Mouse (Mus musculus): ENCODE data around the gene Plxnb3. TPM values are rescaled to one million over a fixed set of nuclear protein-coding genes. Genes with fewer than 3 reads are reported as not detected.

Plxnb3 gene
- polyA plus RNA-seq, 1 experiment from 2014 or later = 0.11 TPM

- Histone ChIP-seq H3K9ac (replicated peaks) (no peak overlapping the region; the same call in 1 of the 2 replicates), H3K4me1 (peaks cover 14% of the 10 kb centered on the region; the same call in 1 of the 2 replicates), H3K27ac (replicated peaks) (no peak overlapping the region), H3K4me2 (replicated peaks) (peak overlapping the region; percentile 64; the same call in 1 of the 2 replicates), H3K4me3 (no peak overlapping the region), H3K27me3 (no peaks in the 10 kb centered on the region), H3K36me3 (peaks cover 11% of the 10 kb centered on the region; the same call in 1 of the 2 replicates), H3K9me3 (no peaks in the 10 kb centered on the region)
- ATAC-seq (ENCODE audit: low FRiP score, low read depth) = no peak
- 100% methylated on average over 1 of the region's 1 CpGs for WGBS
These were observed 31.6 kb downstream of the Plxnb3 start for GRCm38 (mm10) chrX:73788501-73788900.

DNA sequence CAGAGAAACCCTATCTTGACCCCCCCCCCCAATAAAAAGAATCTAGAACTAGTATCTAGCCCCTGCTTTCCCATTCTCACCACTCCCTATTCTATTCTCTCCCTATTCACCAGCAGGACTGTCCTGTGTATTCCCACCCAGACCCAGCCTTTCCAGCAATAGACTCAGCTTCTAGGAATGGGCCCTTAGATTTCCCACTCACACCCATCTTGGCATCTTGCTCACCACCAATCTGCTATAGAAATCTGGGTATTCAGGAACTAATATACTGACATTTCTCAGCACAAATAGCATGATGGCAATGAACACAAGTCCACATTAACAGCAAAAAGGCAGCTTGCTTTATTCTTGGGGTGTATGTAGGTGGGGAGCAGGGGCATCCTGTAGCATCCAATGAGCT is 36.1 kb downstream of the Plxnb3 start:
- ATAC-seq (ENCODE audit: low FRiP score, low read depth) = no peak
- no peak overlapping the region for H3K4me2 ChIP-seq (replicated peaks)
- H3K4me3 ChIP-seq = no peak overlapping the region
- no peaks in the 10 kb centered on the region for H3K9me3 ChIP-seq
- H3K36me3 ChIP-seq = peaks cover 20% of the 10 kb centered on the region; the same call in 1 of the 2 replicates
- no peak overlapping the region for H3K27ac ChIP-seq (replicated peaks)
- H3K27me3 ChIP-seq = no peaks in the 10 kb centered on the region
- peaks cover 4% of the 10 kb centered on the region; the same call in 1 of the 2 replicates for H3K4me1 ChIP-seq
- H3K9ac ChIP-seq (replicated peaks) = no peak overlapping the region

DNA sequence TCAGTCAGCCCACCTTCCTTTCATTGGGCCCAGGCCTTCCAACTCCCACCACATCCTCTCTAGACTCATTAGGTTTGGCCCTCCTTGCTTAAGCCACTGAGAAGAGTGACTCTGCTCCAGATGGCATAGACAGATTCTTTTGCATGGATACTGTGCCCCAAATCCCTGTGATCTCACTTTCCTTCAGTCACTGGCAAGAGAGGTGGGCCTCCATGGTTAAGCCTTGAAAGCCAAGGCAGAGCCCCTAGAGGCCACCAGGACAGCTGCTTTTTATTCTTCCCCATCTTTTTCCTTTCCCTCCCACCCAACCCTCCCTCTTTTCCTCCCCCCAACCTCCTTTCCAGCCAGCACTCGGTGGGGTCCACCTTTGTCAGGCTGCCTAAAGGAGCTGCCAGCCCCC is 36.6 kb downstream of the Plxnb3 start:
- Histone ChIP-seq H3K4me3 (no peak overlapping the region), H3K4me1 (no peaks in the 10 kb centered on the region), H3K9ac (replicated peaks) (no peak overlapping the region), H3K36me3 (peaks cover 20% of the 10 kb centered on the region; the same call in 1 of the 2 replicates), H3K27ac (replicated peaks) (no peak overlapping the region), H3K4me2 (replicated peaks) (no peak overlapping the region), H3K27me3 (no peaks in the 10 kb centered on the region), H3K9me3 (no peaks in the 10 kb centered on the region)
- 45% methylated on average over 1 of the region's 1 CpGs for WGBS
- ATAC-seq (ENCODE audit: low FRiP score, low read depth) = no peak

- no peak overlapping the region for H3K9ac ChIP-seq (replicated peaks)
- peaks cover 9% of the 10 kb centered on the region; the same call in 1 of the 2 replicates for H3K36me3 ChIP-seq
- WGBS = 87% methylated on average over 2 of the region's 2 CpGs
- H3K4me3 ChIP-seq = no peak overlapping the region
- no peak overlapping the region for H3K4me2 ChIP-seq (replicated peaks)
- no peaks in the 10 kb centered on the region for H3K4me1 ChIP-seq
- H3K27me3 ChIP-seq = no peaks in the 10 kb centered on the region
- no peaks in the 10 kb centered on the region for H3K9me3 ChIP-seq
- H3K27ac ChIP-seq (replicated peaks) = no peak overlapping the region
- no peak for ATAC-seq (ENCODE audit: low FRiP score, low read depth)
These were observed 40.6 kb downstream of the Plxnb3 start for GRCm38 (mm10) chrX:73797511-73797910.

DNA sequence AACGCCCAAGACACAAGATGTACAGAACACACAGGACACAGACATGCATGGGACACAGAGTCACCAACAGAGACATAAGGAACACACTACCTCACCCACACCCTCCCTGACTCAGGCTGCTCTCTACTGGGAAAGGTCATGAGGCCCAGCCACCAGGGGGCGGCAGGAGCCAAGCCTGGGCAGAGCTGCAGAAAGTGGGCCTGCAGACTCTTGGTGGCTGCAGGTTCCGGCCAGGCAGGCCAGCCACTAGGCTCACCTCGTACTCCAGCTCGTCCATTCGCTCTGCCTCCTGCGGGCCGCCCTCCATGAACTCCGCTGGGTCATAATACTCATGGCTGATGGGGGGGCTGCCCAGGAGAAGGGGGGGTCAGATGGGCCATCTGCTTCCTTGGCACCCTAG is 41.6 kb downstream of the Plxnb3 start:
- peak; percentile 83 for ATAC-seq (ENCODE audit: low FRiP score, low read depth)

DNA sequence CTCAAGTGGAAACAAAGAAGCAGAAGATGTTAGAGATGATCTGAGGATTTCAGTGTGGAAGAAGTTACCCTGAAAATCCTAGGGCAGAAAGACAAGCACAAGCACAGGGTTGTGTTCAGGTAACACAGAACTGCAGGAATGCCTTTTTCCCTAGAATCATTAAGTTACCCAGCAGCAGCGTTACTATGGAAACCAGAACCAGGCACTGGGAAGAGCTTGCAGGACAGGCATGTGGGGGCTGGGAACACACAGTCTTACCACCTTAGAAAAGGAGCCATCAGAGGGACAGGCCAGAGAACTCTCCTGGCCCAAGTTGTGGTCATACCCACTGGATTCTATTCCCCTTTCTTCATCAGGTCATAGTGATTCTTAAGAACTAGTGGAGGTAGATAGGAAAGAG is 48.9 kb downstream of the Plxnb3 start:
- Histone ChIP-seq H3K36me3 (no peaks in the 10 kb centered on the region), H3K9ac (replicated peaks) (no peak overlapping the region), H3K4me3 (no peak overlapping the region), H3K27me3 (no peaks in the 10 kb centered on the region), H3K4me1 (0 out of 2 replicates have a peak, but pooled peaks cover 4% of the 10 kb centered on the region), H3K27ac (replicated peaks) (no peak overlapping the region), H3K4me2 (replicated peaks) (no peak overlapping the region), H3K9me3 (no peaks in the 10 kb centered on the region)
- no peak for ATAC-seq (ENCODE audit: low FRiP score, low read depth)
- WGBS = 80% methylated on average over 1 of the region's 1 CpGs

More for the DNA sequence above, 41.6 kb downstream of the Plxnb3 start:
- WGBS = 52% methylated on average over 8 of the region's 9 CpGs
- Histone ChIP-seq H3K9ac (replicated peaks) (no peak overlapping the region), H3K4me1 (no peaks in the 10 kb centered on the region), H3K36me3 (peaks cover 9% of the 10 kb centered on the region; the same call in 1 of the 2 replicates), H3K4me3 (no peak overlapping the region), H3K27ac (replicated peaks) (no peak overlapping the region), H3K27me3 (no peaks in the 10 kb centered on the region), H3K4me2 (replicated peaks) (no peak overlapping the region), H3K9me3 (no peaks in the 10 kb centered on the region)

GRCm38 (mm10) chrX:73815072-73815471 is 58.2 kb downstream of the Plxnb3 start:
- H3K9ac ChIP-seq (replicated peaks) = peak overlapping the region; percentile 64
- peak; percentile 81 for ATAC-seq (ENCODE audit: low FRiP score, low read depth)
- H3K27ac ChIP-seq (replicated peaks) = peak overlapping the region; percentile 54; the same call in 1 of the 2 replicates
- peak overlapping the region; percentile 47 for H3K4me2 ChIP-seq (replicated peaks)
- H3K27me3 ChIP-seq = no peaks in the 10 kb centered on the region
- H3K4me3 ChIP-seq = peak overlapping the region; percentile 37
- WGBS = 22% methylated on average over 14 of the region's 14 CpGs
- H3K36me3 ChIP-seq = no peaks in the 10 kb centered on the region
- no peaks in the 10 kb centered on the region for H3K9me3 ChIP-seq
- 0 out of 2 replicates have a peak, but pooled peaks cover 4% of the 10 kb centered on the region for H3K4me1 ChIP-seq

DNA sequence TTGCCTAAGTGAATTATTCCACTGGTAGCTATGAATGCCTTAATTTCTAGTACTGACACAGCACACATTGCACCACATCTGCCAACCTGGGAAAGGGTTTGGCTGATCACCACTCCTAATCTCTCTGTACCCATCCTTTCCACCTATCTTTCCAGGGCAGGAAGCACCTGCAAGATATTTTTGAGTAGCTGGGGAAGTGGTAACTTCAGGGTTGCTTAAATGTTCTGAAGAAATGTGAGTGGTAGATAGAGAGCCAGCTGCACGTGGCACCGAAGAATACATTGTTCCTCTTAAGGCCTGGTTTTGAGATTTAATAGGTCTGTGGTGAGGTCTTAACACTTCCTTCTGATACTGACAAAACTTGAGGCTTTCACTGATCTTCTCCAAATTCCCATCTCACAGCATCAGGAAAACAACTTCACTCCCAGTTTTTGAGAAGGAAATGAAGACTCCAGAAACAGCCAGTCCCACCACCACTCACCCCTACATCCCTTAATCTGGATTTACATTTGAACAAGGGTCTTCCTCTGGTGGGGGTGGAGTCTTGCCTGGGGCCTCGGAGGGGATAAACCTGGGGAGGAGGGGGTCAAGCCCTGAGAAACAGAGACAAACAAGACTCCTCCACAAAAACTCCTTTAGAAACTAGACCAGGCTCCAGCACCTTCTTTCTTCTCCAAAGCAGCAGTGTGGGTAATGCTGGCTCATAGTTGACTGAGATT is 59.9 kb downstream of the Plxnb3 start:
- Histone ChIP-seq H3K4me2 (replicated peaks) (no peak overlapping the region), H3K9ac (replicated peaks) (no peak overlapping the region), H3K27me3 (no peaks in the 10 kb centered on the region), H3K27ac (replicated peaks) (0 out of 2 replicates have a peak overlapping the region, but pooled peaks have one; percentile 6), H3K4me1 (0 out of 2 replicates have a peak, but pooled peaks cover 4% of the 10 kb centered on the region), H3K4me3 (no peak overlapping the region), H3K9me3 (no peaks in the 10 kb centered on the region), H3K36me3 (no peaks in the 10 kb centered on the region)
- ATAC-seq (ENCODE audit: low FRiP score, low read depth) = no peak
- 44% methylated on average over 3 of the region's 3 CpGs for WGBS

Other genes starting within 250 kb of the Plxnb3 start
- 3.9 and 4.1 TPM in 2 replicates for gene Dusp9, start 117.7 kb upstream of the Plxnb3 start, polyA plus RNA-seq (2016; fragmentation: Nextera tagmentation; extraction: Ambion mirVana)
- gene Pnck, start 97.0 kb upstream of the Plxnb3 start, polyA plus RNA-seq (2016; fragmentation: Nextera tagmentation; extraction: Ambion mirVana) = 26.2 and 30.0 TPM in 2 replicates
- gene Slc6a8, start 83.9 kb upstream of the Plxnb3 start, polyA plus RNA-seq (2016; fragmentation: Nextera tagmentation; extraction: Ambion mirVana) = 7.3 and 7.7 TPM in 2 replicates
- 117 and 119 TPM in 2 replicates for gene Bcap31, start 40.9 kb upstream of the Plxnb3 start, polyA plus RNA-seq (2016; fragmentation: Nextera tagmentation; extraction: Ambion mirVana)
- gene Abcd1, start 40.5 kb upstream of the Plxnb3 start, polyA plus RNA-seq (2016; fragmentation: Nextera tagmentation; extraction: Ambion mirVana) = 10.2 and 13.7 TPM in 2 replicates
- gene Srpk3, start 17.3 kb downstream of the Plxnb3 start, polyA plus RNA-seq (2016; fragmentation: Nextera tagmentation; extraction: Ambion mirVana) = 1.1 and 1.4 TPM in 2 replicates
- gene Idh3g, start 29.8 kb downstream of the Plxnb3 start, polyA plus RNA-seq (2016; fragmentation: Nextera tagmentation; extraction: Ambion mirVana) = 166 and 169 TPM in 2 replicates
- gene Ssr4, start 29.9 kb downstream of the Plxnb3 start, polyA plus RNA-seq (2016; fragmentation: Nextera tagmentation; extraction: Ambion mirVana) = 118 and 119 TPM in 2 replicates
- gene Pdzd4, start 67.9 kb downstream of the Plxnb3 start, polyA plus RNA-seq (2016; fragmentation: Nextera tagmentation; extraction: Ambion mirVana) = 2.4 and 2.5 TPM in 2 replicates
- gene Avpr2, start 135.0 kb downstream of the Plxnb3 start, polyA plus RNA-seq (2016; fragmentation: Nextera tagmentation; extraction: Ambion mirVana) = 0.30 and 0.34 TPM in 2 replicates
- gene L1cam, start 139.0 kb downstream of the Plxnb3 start, polyA plus RNA-seq (2016; fragmentation: Nextera tagmentation; extraction: Ambion mirVana) = 34.9 and 42.6 TPM in 2 replicates
- 2.6 and 2.8 TPM in 2 replicates for gene Arhgap4, start 164.8 kb downstream of the Plxnb3 start, polyA plus RNA-seq (2016; fragmentation: Nextera tagmentation; extraction: Ambion mirVana)
- gene Naa10, start 164.9 kb downstream of the Plxnb3 start, polyA plus RNA-seq (2016; fragmentation: Nextera tagmentation; extraction: Ambion mirVana) = 119 and 123 TPM in 2 replicates
- 13.4 and 14.9 TPM in 2 replicates for gene Renbp, start 173.8 kb downstream of the Plxnb3 start, polyA plus RNA-seq (2016; fragmentation: Nextera tagmentation; extraction: Ambion mirVana)
- 81.9 and 88.5 TPM in 2 replicates for gene Hcfc1, start 209.3 kb downstream of the Plxnb3 start, polyA plus RNA-seq (2016; fragmentation: Nextera tagmentation; extraction: Ambion mirVana)

Data from midbrain, embryonic 12.5 days (tissue).